Mouse (Mus musculus): ENCODE results near the gene 1700016K19Rik. TPM values are rescaled to one million over a fixed set of nuclear protein-coding genes. Genes with fewer than 3 reads are reported as not detected.
"Not testable (repeated sequence)": the region's sequence is repeated elsewhere in the genome, so short reads cannot be mapped to it uniquely, and the experiment has no call there.

Gene 1700016K19Rik
- polyA plus RNA-seq, 1 experiment from 2014 or later: 0.19 TPM

GRCm38 (mm10) chr11:75984581-75984980, 15.1 kb upstream of the 1700016K19Rik start:
- DNase-seq (ENCODE audit: low read depth, low spot score) (no peak), ATAC-seq (no peak)
- ChIA-PET CTCF (no interaction called here), POLR2A (no interaction called here)
- in situ Hi-C loops (cut with MboI; ENCODE audit: low pct_unique_long_range_greater_than_20kb): no loop called here
- no peaks in the 10 kb centered on the region for H3K27me3 ChIP-seq
- TF ChIP-seq CTCF (IDR thresholded peaks at IDR 0.05): no peak

GRCm38 (mm10) chr11:75985948-75986347, 13.8 kb upstream of the 1700016K19Rik start:
- CTCF ChIA-PET: no interaction called here
- H3K27me3 ChIP-seq: no peaks in the 10 kb centered on the region
- in situ Hi-C loops (cut with MboI; ENCODE audit: low pct_unique_long_range_greater_than_20kb): no loop called here
- TF ChIP-seq CTCF (IDR thresholded peaks at IDR 0.05): no peak
- ATAC-seq: no peak
- no peak for DNase-seq (ENCODE audit: low read depth, low spot score)
- POLR2A ChIA-PET: no interaction called here

- POLR2A ChIA-PET: no interaction called here
Observed at GRCm38 (mm10) chr11:75990965-75991835, 8.5 kb upstream of the 1700016K19Rik start.

GRCm38 (mm10) chr11:75991911-75992310, 7.8 kb upstream of the 1700016K19Rik start:
- CTCF ChIA-PET: no interaction called here
- in situ Hi-C loops (cut with MboI; ENCODE audit: low pct_unique_long_range_greater_than_20kb): no loop called here
- no peak for TF ChIP-seq CTCF (IDR thresholded peaks at IDR 0.05)
- H3K27me3 ChIP-seq: peaks cover 3% of the 10 kb centered on the region
- POLR2A ChIA-PET: no interaction called here
- ATAC-seq: no peak
- DNase-seq (ENCODE audit: low read depth, low spot score): no peak

More at GRCm38 (mm10) chr11:75990965-75991835, 8.5 kb upstream of the 1700016K19Rik start:
- ATAC-seq (no peak), DNase-seq (ENCODE audit: low read depth, low spot score) (no peak)
- CTCF ChIA-PET: no interaction called here
- TF ChIP-seq CTCF (IDR thresholded peaks at IDR 0.05): peak; percentile 36
- H3K27me3 ChIP-seq: peaks cover 3% of the 10 kb centered on the region
- in situ Hi-C loops (cut with MboI; ENCODE audit: low pct_unique_long_range_greater_than_20kb): no loop called here

- DNase-seq (ENCODE audit: low read depth, low spot score) (no peak), ATAC-seq (no peak)
- in situ Hi-C loops (cut with MboI; ENCODE audit: low pct_unique_long_range_greater_than_20kb): no loop called here
- POLR2A ChIA-PET: no interaction called here
- TF ChIP-seq CTCF (IDR thresholded peaks at IDR 0.05): no peak
- CTCF ChIA-PET: no interaction called here
- peaks cover 3% of the 10 kb centered on the region for H3K27me3 ChIP-seq
Observed at GRCm38 (mm10) chr11:75992481-75992880, 7.2 kb upstream of the 1700016K19Rik start.

GRCm38 (mm10) chr11:75994357-75994756, 5.4 kb upstream of the 1700016K19Rik start:
- no peak for TF ChIP-seq CTCF (IDR thresholded peaks at IDR 0.05)
- ChIA-PET POLR2A (no interaction called here), CTCF (no interaction called here)
- DNase-seq (ENCODE audit: low read depth, low spot score): no peak
- H3K27me3 ChIP-seq: peaks cover 3% of the 10 kb centered on the region
- ATAC-seq: no peak
- in situ Hi-C loops (cut with MboI; ENCODE audit: low pct_unique_long_range_greater_than_20kb): no loop called here

GRCm38 (mm10) chr11:76000701-76001100, 989 bp downstream of the 1700016K19Rik start:
- CTCF ChIA-PET: interaction anchor here (1.3 to 1.6 kb wide), 3 partner anchors 11 to 23 kb away, joined by 3 to 6 read pairs (median 3); no protein-coding TSS in a partner anchor
- in situ Hi-C loops (cut with MboI; ENCODE audit: low pct_unique_long_range_greater_than_20kb): loop anchor here (10.0 kb wide), 1 partner anchor 404 kb away; the partner anchor contains the start of gene Timm22

GRCm38 (mm10) chr11:76001237-76001878, 1.6 kb downstream of the 1700016K19Rik start:
- no peak for ATAC-seq
- ChIA-PET POLR2A (no interaction called here), CTCF (interaction anchor here (1.3 kb wide), 2 partner anchors 18 to 23 kb away, joined by 3 read pairs; no protein-coding TSS in a partner anchor)
- TF ChIP-seq CTCF (IDR thresholded peaks at IDR 0.05): peak; percentile 36
- H3K27me3 ChIP-seq: peaks cover 13% of the 10 kb centered on the region
- in situ Hi-C loops (cut with MboI; ENCODE audit: low pct_unique_long_range_greater_than_20kb): loop anchor here (10.0 kb wide), 1 partner anchor 403 kb away; the partner anchor contains the start of gene Timm22
- no peak for DNase-seq (ENCODE audit: low read depth, low spot score)

More at GRCm38 (mm10) chr11:76000701-76001100, 989 bp downstream of the 1700016K19Rik start:
- POLR2A ChIA-PET: interaction anchor here (0.5 kb wide), 2 partner anchors 268 to 443 kb away, joined by 3 read pairs; partner anchors contain the start of gene Ywhae
- no peak for TF ChIP-seq CTCF (IDR thresholded peaks at IDR 0.05)
- no peak for DNase-seq (ENCODE audit: low read depth, low spot score)
- ATAC-seq: no peak
- H3K27me3 ChIP-seq: peaks cover 13% of the 10 kb centered on the region

- not testable (repeated sequence) for ATAC-seq; DNase-seq (ENCODE audit: low read depth, low spot score)
- ChIA-PET POLR2A (interaction anchor here (0.6 kb wide), 1 partner anchor 33 kb away, joined by 4 read pairs; no protein-coding TSS in a partner anchor), CTCF (interaction anchor here (1.3 kb wide), 1 partner anchor 222 kb away, joined by 3 read pairs; no protein-coding TSS in a partner anchor)
- in situ Hi-C loops (cut with MboI; ENCODE audit: low pct_unique_long_range_greater_than_20kb): loop anchor here (10.0 kb wide), 1 partner anchor 401 kb away; the partner anchor contains the start of gene Timm22
- peaks cover 13% of the 10 kb centered on the region for H3K27me3 ChIP-seq
Observed at GRCm38 (mm10) chr11:76004276-76004675, 4.6 kb downstream of the 1700016K19Rik start.

- ChIA-PET POLR2A (interaction anchor here (0.5 kb wide), 1 partner anchor 51 kb away, joined by 5 read pairs; no protein-coding TSS in a partner anchor), CTCF (no interaction called here)
- no peak for TF ChIP-seq CTCF (IDR thresholded peaks at IDR 0.05)
- H3K27me3 ChIP-seq: no peaks in the 10 kb centered on the region
- DNase-seq (ENCODE audit: low read depth, low spot score): no peak
- in situ Hi-C loops (cut with MboI; ENCODE audit: low pct_unique_long_range_greater_than_20kb): loop anchor here (10.0 kb wide), 1 partner anchor 397 kb away; the partner anchor contains the start of gene Timm22
- ATAC-seq: no peak
Observed at GRCm38 (mm10) chr11:76008162-76008561, 8.4 kb downstream of the 1700016K19Rik start.

Data from Patski (cell line).